Mouse (Mus musculus): ENCODE measurements around the gene Cap1. TPM values are rescaled to one million over a fixed set of nuclear protein-coding genes. Genes with fewer than 3 reads are reported as not detected.
A peak's percentile ranks its signal among the peaks of the same experiment; 100 is the strongest.

Cap1 gene
- polyA plus RNA-seq, 1 experiment from 2014 or later: 71.5 TPM

- WGBS: 78% methylated on average over 5 of the region's 5 CpGs
- ATAC-seq (ENCODE audit: low FRiP score) (no peak), DNase-seq (ENCODE audit: low spot score) (no peak)
- Histone ChIP-seq H3K9me3 (ENCODE audit: control insufficient read depth, low read length) (no peaks in the 10 kb centered on the region), H3K27me3 (ENCODE audit: control insufficient read depth, insufficient read depth, low read length) (no peaks in the 10 kb centered on the region), H3K27ac (ENCODE audit: low read depth, low read length) (no peak overlapping the region), H3K4me1 (replicated peaks; ENCODE audit: control insufficient read depth, insufficient read depth, low read length) (0 out of 2 replicates have a peak, but pooled peaks cover 3% of the 10 kb centered on the region), H3K9ac (ENCODE audit: low read depth, low read length) (no peak overlapping the region), H3K36me3 (ENCODE audit: control insufficient read depth, insufficient read depth, low read length) (no peaks in the 10 kb centered on the region), H3K4me2 (replicated peaks; ENCODE audit: low read depth, low read length) (no peak overlapping the region), H3K4me3 (ENCODE audit: low read depth, low read length) (no peak overlapping the region)
Measured at GRCm38 (mm10) chr4:122892157-122892556, 6.3 kb upstream of the Cap1 start.

- no peak overlapping the region for H3K9ac ChIP-seq (ENCODE audit: low read depth, low read length)
- no peaks in the 10 kb centered on the region for H3K27me3 ChIP-seq (ENCODE audit: control insufficient read depth, insufficient read depth, low read length)
- H3K27ac ChIP-seq (ENCODE audit: low read depth, low read length): 0 out of 2 replicates have a peak overlapping the region, but pooled peaks have one; percentile 17
- no peak overlapping the region for H3K4me3 ChIP-seq (ENCODE audit: low read depth, low read length)
- H3K9me3 ChIP-seq (ENCODE audit: control insufficient read depth, low read length): no peaks in the 10 kb centered on the region
- ATAC-seq (ENCODE audit: low FRiP score) (no peak), DNase-seq (ENCODE audit: low spot score) (no peak)
- no peaks in the 10 kb centered on the region for H3K36me3 ChIP-seq (ENCODE audit: control insufficient read depth, insufficient read depth, low read length)
- 29% methylated on average over 1 of the region's 1 CpGs for WGBS
- no peak overlapping the region for H3K4me2 ChIP-seq (replicated peaks; ENCODE audit: low read depth, low read length)
- 0 out of 2 replicates have a peak, but pooled peaks cover 6% of the 10 kb centered on the region for H3K4me1 ChIP-seq (replicated peaks; ENCODE audit: control insufficient read depth, insufficient read depth, low read length)
Measured at GRCm38 (mm10) chr4:122891597-122891996, 5.7 kb upstream of the Cap1 start.

- WGBS: 17% methylated on average over 3 of the region's 3 CpGs
- no peak overlapping the region for H3K4me2 ChIP-seq (replicated peaks; ENCODE audit: low read depth, low read length)
- H3K27me3 ChIP-seq (ENCODE audit: control insufficient read depth, insufficient read depth, low read length): no peaks in the 10 kb centered on the region
- ATAC-seq (ENCODE audit: low FRiP score) (no peak), DNase-seq (ENCODE audit: low spot score) (peak; percentile 30)
- H3K27ac ChIP-seq (ENCODE audit: low read depth, low read length): no peak overlapping the region
- no peaks in the 10 kb centered on the region for H3K9me3 ChIP-seq (ENCODE audit: control insufficient read depth, low read length)
- H3K4me3 ChIP-seq (ENCODE audit: low read depth, low read length): no peak overlapping the region
- 0 out of 2 replicates have a peak, but pooled peaks cover 6% of the 10 kb centered on the region for H3K4me1 ChIP-seq (replicated peaks; ENCODE audit: control insufficient read depth, insufficient read depth, low read length)
- H3K36me3 ChIP-seq (ENCODE audit: control insufficient read depth, insufficient read depth, low read length): no peaks in the 10 kb centered on the region
- H3K9ac ChIP-seq (ENCODE audit: low read depth, low read length): no peak overlapping the region; the same call in 1 of the 2 replicates
Measured at GRCm38 (mm10) chr4:122890881-122891481, 5.1 kb upstream of the Cap1 start.

GRCm38 (mm10) chr4:122887336-122887735, 1.5 kb upstream of the Cap1 start:
- H3K9ac ChIP-seq (ENCODE audit: low read depth, low read length): peak overlapping the region; percentile 85
- no peaks in the 10 kb centered on the region for H3K9me3 ChIP-seq (ENCODE audit: control insufficient read depth, low read length)
- H3K27me3 ChIP-seq (ENCODE audit: control insufficient read depth, insufficient read depth, low read length): no peaks in the 10 kb centered on the region
- WGBS: 71% methylated on average over 2 of the region's 2 CpGs
- 0 out of 2 replicates have a peak, but pooled peaks cover 9% of the 10 kb centered on the region for H3K4me1 ChIP-seq (replicated peaks; ENCODE audit: control insufficient read depth, insufficient read depth, low read length)
- peak overlapping the region; percentile 99; the same call in 1 of the 2 replicates for H3K27ac ChIP-seq (ENCODE audit: low read depth, low read length)
- no peaks in the 10 kb centered on the region for H3K36me3 ChIP-seq (ENCODE audit: control insufficient read depth, insufficient read depth, low read length)
- ATAC-seq (ENCODE audit: low FRiP score) (no peak), DNase-seq (ENCODE audit: low spot score) (no peak)
- H3K4me2 ChIP-seq (replicated peaks; ENCODE audit: low read depth, low read length): peak overlapping the region; percentile 93; the same call in 1 of the 2 replicates
- H3K4me3 ChIP-seq (ENCODE audit: low read depth, low read length): no peak overlapping the region; the same call in 1 of the 2 replicates

- DNase-seq (ENCODE audit: low spot score) (no peak), ATAC-seq (ENCODE audit: low FRiP score) (no peak)
- Histone ChIP-seq H3K27me3 (ENCODE audit: control insufficient read depth, insufficient read depth, low read length) (no peaks in the 10 kb centered on the region), H3K36me3 (ENCODE audit: control insufficient read depth, insufficient read depth, low read length) (no peaks in the 10 kb centered on the region), H3K9ac (ENCODE audit: low read depth, low read length) (peak overlapping the region; percentile 85), H3K9me3 (ENCODE audit: control insufficient read depth, low read length) (no peaks in the 10 kb centered on the region), H3K4me2 (replicated peaks; ENCODE audit: low read depth, low read length) (peak overlapping the region; percentile 93), H3K4me3 (ENCODE audit: low read depth, low read length) (peak overlapping the region; percentile 83), H3K27ac (ENCODE audit: low read depth, low read length) (peak overlapping the region; percentile 99), H3K4me1 (replicated peaks; ENCODE audit: control insufficient read depth, insufficient read depth, low read length) (0 out of 2 replicates have a peak, but pooled peaks cover 9% of the 10 kb centered on the region)
- WGBS: 6% methylated on average over 19 of the region's 19 CpGs
Measured at GRCm38 (mm10) chr4:122886579-122887254, 861 bp upstream of the Cap1 start.

- WGBS: 53% methylated on average over 12 of the region's 12 CpGs
- peak overlapping the region; percentile 43 for H3K4me2 ChIP-seq (replicated peaks; ENCODE audit: low read depth, low read length)
- H3K4me1 ChIP-seq (replicated peaks; ENCODE audit: control insufficient read depth, insufficient read depth, low read length): 0 out of 2 replicates have a peak, but pooled peaks cover 6% of the 10 kb centered on the region
- peak overlapping the region; percentile 86 for H3K9ac ChIP-seq (ENCODE audit: low read depth, low read length)
- H3K27me3 ChIP-seq (ENCODE audit: control insufficient read depth, insufficient read depth, low read length): no peaks in the 10 kb centered on the region
- no peaks in the 10 kb centered on the region for H3K9me3 ChIP-seq (ENCODE audit: control insufficient read depth, low read length)
- DNase-seq (ENCODE audit: low spot score) (no peak), ATAC-seq (ENCODE audit: low FRiP score) (no peak)
- H3K36me3 ChIP-seq (ENCODE audit: control insufficient read depth, insufficient read depth, low read length): no peaks in the 10 kb centered on the region
- peak overlapping the region; percentile 83 for H3K4me3 ChIP-seq (ENCODE audit: low read depth, low read length)
- H3K27ac ChIP-seq (ENCODE audit: low read depth, low read length): no peak overlapping the region
Measured at GRCm38 (mm10) chr4:122884481-122885340, 1.1 kb downstream of the Cap1 start.

GRCm38 (mm10) chr4:122884051-122884450, 1.8 kb downstream of the Cap1 start:
- WGBS: 78% methylated on average over 2 of the region's 2 CpGs
- no peak overlapping the region for H3K27ac ChIP-seq (ENCODE audit: low read depth, low read length)
- ATAC-seq (ENCODE audit: low FRiP score): no peak

GRCm38 (mm10) chr4:122883294-122883693, 2.6 kb downstream of the Cap1 start:
- H3K4me2 ChIP-seq (replicated peaks; ENCODE audit: low read depth, low read length): no peak overlapping the region
- WGBS: 90% methylated on average over 3 of the region's 3 CpGs
- no peak overlapping the region for H3K9ac ChIP-seq (ENCODE audit: low read depth, low read length)
- H3K9me3 ChIP-seq (ENCODE audit: control insufficient read depth, low read length): no peaks in the 10 kb centered on the region
- H3K36me3 ChIP-seq (ENCODE audit: control insufficient read depth, insufficient read depth, low read length): no peaks in the 10 kb centered on the region
- ATAC-seq (ENCODE audit: low FRiP score) (no peak), DNase-seq (ENCODE audit: low spot score) (no peak)
- no peak overlapping the region for H3K4me3 ChIP-seq (ENCODE audit: low read depth, low read length)
- no peaks in the 10 kb centered on the region for H3K27me3 ChIP-seq (ENCODE audit: control insufficient read depth, insufficient read depth, low read length)
- 0 out of 2 replicates have a peak, but pooled peaks cover 6% of the 10 kb centered on the region for H3K4me1 ChIP-seq (replicated peaks; ENCODE audit: control insufficient read depth, insufficient read depth, low read length)
- H3K27ac ChIP-seq (ENCODE audit: low read depth, low read length): no peak overlapping the region

More at GRCm38 (mm10) chr4:122884051-122884450, 1.8 kb downstream of the Cap1 start:
- H3K9ac ChIP-seq (ENCODE audit: low read depth, low read length): 0 out of 2 replicates have a peak overlapping the region, but pooled peaks have one; percentile 7
- H3K9me3 ChIP-seq (ENCODE audit: control insufficient read depth, low read length): no peaks in the 10 kb centered on the region
- no peaks in the 10 kb centered on the region for H3K36me3 ChIP-seq (ENCODE audit: control insufficient read depth, insufficient read depth, low read length)
- no peak for DNase-seq (ENCODE audit: low spot score)
- H3K4me1 ChIP-seq (replicated peaks; ENCODE audit: control insufficient read depth, insufficient read depth, low read length): 0 out of 2 replicates have a peak, but pooled peaks cover 6% of the 10 kb centered on the region
- H3K27me3 ChIP-seq (ENCODE audit: control insufficient read depth, insufficient read depth, low read length): no peaks in the 10 kb centered on the region
- H3K4me2 ChIP-seq (replicated peaks; ENCODE audit: low read depth, low read length): no peak overlapping the region; the same call in 1 of the 2 replicates
- H3K4me3 ChIP-seq (ENCODE audit: low read depth, low read length): peak overlapping the region; percentile 83; the same call in 1 of the 2 replicates
